Mouse (Mus musculus): ENCODE results near the gene Sys1.

The Sys1 gene

DNA sequence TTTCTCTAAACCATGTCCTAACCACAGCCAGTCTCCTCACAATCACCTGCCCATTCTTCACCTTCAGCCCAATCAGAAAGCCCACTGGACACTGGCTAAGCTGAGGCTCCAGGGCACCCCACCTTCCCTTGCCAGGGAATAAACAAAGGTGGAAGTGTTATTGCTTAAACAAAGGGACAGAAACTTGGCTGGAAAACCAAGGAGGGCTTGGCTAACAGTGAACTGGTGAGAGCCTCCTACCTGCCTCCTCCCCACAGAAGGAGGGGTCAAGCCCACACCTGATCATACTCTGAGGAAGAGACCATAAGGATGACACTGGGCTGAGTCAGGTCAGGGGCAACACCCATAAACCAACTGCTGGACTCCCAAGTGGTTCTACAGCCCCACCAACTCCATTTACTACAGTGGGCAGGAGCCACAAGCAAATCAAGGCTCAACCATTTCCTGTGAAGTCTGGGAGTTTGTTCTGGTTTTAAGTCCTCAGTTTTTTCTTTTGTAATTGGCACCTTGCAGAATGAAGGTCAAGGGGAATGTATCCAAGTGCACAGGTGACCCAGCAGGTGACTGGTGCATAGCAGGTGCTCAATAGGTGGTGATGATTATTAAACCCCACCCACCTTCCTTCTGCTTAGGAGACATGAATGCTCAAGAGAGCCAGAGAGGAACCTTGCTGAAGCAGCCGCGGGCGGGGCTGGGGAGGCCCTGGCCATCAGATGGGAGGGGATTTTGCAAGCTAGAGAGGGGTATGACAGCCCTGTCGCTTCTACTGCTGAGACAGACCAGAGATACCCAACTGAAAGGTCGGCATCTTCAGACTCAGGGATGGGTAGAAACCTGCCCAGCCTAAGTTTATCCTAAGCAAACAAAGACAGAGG lies 21.3 kb upstream of the Sys1 start:
- DNase-seq, result no peak

DNA sequence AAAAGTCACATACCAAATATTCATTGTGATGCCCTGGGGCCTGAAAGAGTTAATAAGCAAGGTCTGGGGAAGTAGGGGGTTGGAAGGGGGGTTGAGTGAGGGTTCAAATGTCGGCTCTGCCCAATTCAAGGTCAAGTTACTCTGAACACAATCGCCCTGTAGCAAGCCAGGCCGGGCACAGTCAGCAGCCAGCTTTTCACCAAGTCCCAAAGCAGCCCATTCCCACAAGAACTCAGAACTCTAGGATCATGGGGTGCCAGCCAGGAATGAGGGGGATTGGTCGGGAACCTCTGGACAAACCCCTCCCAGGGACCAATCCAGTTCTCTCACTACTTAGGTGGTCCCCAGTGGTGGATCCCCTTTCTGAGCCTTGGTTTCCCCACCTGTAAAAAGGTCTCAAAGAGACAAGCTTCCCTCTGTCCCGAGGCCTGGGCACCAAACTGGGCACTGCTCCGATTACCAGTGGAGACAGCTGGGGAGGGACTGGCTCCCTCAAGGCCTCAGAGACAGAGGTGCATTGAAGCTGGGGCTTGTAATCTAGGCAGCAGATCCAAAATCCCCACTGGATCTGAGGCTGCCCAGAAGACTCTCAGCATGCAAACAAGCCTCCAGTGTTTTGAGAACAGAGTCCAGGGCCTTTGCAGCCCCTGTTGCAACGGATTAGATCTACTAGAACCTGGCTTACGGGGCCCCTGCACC lies 20.4 kb upstream of the Sys1 start:
- DNase-seq, result no peak

DNA sequence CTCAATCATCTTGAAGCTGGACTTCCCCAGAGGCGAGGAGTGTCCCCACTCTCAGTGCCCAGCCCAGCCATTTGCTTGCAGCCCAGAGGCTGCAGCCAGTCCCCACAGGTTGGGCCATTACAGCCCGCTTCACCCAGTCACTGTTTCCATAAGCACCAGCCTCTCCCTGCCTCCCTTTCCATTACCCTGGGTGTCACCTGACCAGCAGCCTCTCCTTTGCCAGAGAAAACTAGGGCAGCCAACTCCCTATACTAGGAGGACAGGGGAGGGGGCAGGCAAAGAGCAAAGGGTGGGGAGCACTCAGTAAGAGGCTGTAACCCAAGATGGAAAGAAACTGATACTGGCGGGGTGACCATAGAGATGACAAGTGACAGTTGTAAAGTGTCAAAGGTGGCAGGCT lies 19.8 kb upstream of the Sys1 start:
- DNase-seq, result peak in 1 of 2 experiments; percentile 49

DNA sequence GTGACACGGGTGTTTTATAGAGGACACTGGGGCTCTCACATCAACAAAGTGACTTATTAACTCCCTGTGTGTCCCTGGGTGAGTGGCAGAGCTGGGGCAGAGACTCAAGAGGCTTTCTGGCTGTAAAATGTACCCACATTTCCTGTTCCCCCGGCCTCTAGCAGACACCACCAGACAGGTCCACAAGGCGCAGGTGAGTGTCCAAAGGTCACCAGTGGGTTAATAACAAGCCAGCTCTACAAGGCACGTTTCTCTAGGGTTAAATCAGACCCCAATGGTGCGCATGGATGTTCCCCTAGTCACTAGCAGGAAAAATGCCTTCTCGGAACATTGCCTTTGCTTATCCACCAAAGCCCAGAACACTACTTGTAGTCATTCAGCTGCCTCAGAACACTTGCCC lies 19.1 kb upstream of the Sys1 start:
- DNase-seq, result no peak

DNA sequence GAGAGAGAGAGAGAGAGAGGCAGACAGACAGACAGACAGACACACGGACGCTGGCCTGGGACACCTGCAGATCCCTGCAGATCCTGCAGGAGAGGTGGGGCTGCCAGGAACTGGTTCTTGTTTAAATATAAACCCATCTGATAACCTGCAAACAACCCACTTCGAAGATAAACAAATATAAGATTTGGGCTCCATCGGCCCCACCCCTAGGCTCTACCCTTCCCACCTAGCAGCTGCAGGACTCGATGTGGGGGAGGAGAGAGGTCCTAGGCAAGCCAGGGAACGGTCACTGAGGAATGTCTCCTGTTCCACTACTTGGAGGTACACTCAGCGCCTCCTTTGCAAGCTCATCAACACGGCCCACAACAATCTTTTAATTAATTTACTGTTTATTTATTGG lies 18.5 kb upstream of the Sys1 start:
- peak in 1 of 2 experiments; percentile 39 for DNase-seq

DNA sequence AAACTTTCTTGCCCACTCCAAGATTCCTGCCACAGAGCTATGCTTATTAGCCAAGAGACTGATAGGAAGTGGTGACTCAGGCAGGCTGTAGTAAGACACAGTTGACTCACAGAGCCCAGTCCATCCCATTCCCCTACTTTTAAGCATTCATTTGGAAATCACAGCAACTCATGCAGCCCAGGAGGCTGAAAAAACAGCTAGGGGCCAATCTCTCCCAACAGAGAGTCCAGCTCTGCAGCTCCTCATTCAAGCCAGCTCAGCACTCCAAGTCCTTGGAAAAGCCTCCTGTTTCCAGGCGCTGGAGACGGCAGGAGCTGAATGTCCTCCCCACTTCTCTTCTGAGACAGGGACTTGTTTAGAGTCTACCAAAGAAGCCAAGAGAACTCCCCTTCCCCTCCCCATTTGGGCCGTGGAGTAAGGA lies 17.8 kb upstream of the Sys1 start:
- no peak for DNase-seq

DNA sequence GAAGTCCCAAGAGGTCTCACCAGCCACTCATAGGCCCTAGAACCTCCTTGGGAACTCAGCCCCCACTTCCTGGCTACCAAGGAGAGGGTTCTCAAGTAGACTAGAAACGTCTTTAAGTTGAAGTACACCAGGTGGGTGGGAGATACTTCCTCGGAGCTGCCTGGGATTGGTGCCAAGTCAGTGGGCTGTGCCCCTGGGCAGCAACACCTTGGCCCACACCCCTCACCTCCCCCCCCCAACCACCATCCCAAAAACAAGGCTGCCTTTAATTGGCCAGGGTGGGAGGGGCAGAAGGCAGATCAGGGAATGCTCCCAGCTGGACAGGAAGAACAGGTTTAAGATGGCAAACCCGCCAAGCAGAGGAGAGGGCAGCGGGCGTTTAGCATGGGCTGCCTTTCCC lies 16.4 kb upstream of the Sys1 start:
- peak; percentile 73 to 88 for DNase-seq

DNA sequence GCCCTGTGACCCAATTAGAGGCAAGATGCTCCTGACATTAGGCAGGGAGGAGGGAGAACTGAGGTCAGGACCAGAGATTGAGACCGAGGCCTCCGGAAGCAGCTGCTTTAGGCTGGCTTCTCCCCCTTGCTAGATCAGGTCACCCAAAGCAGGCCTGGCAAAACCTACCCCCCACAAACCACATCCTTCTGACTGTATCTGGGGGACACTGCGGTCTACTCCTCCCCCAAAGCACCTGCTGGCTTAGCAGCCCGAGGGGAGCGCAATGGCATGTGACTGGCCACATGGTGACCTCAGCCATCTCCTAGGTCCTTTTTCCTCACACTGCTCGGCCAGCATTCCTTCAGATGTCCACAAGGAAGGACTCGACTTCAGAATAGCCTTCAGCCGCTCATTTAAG lies 15.6 kb upstream of the Sys1 start:
- no peak for DNase-seq

DNA sequence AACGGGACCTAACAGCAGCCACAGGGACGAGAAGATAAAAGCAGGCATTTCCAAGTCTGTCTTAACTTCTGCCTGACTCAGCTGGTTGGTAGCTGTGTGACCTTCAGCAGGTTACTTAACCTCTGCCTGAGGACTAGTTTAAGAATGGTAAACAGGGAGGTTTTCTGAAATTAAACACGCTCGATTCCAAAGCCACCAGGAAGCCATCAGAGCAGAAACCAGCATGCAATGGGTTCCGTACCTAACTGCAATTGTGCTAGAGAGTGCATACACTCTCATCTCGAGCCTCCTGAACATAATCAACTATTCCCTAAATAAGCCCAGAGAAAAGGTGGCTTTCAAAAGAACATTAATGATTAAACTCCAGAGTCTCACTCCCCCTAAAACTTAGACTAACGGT lies 15.0 kb upstream of the Sys1 start:
- DNase-seq, result no peak

DNA sequence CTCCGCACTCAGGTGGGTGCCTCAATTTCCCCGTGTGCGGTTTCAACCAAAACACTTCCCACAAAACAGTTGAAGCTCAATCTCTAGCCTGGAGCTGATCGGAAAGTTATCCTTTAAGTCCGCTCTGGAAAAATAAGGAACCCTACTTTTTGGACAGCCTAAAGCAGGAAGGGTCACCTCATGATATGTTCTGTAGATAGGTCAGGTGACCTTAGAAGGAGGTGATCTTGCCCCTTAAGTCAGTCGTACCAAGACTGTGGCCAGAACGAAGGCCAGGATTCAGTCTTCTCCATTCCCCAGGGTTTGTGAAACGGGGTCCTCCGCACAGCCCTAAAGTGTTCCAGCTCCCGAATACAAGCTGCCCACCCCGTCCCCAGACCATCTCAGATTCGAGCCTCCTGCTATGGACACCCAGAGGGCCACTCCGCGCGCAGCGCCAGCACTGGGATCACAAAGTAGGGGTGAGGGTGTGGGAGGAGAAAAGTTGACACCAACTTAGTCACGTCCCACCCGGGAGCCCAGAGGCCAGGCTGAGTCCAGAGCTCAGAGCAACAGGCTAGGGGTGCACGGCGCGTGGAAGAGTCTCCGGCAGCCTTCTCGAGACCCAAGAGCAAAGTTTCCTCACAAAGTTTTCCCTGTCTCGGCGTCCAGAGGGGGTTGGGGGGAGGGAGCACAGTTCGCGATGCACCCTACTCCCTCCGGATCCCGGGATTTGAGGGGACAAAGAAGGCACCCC lies 14.3 kb upstream of the Sys1 start:
- peak in 1 of 2 experiments; percentile 64 for DNase-seq

DNA sequence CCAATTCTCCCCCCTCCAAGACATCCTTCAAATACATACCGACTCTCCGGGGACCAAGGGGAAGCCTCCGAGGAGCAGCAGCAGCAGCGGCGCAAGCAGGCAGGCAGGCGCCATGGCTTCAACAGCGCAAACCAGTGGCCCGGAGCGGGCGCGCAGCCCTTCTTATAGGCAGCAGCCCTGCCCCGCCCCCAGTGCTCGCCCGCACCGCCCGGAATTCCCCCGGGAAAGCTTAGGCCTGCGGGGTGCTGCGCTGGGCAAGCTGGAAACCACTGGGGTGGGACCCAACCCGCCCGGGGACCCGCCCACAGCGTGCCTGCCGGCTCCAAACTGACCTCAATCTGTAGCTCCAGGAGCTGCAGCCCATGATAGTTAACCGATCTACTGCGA lies 13.7 kb upstream of the Sys1 start:
- peak; percentile 94 to 96 for DNase-seq

DNA sequence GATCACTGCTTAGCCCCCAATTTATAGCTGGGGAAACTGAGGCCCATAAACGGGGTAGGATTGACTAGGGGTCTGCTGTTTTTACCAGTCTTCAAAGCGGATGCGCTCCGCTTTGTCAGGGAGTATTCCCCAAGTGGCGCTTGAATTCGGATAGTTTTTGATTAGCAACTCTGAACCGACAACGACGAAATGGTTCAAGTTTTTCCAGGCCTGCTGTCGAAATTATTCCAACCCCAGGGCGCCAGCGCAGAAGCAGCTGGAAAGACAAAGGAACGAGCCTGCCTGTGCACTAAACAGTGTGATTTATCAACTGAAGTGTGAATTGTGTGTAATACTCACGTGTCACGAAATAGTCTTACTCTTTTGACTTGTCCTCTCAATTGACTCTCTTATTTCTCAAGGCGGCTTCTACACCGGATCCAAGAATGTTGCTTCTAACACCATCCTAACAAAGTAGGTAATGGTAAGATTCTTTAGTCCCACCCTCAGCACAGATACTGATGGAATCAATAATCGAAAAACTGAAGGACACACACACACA lies 13.2 kb upstream of the Sys1 start, which contains the start of gene Sdc4:
Sdc4 (minus strand) TSS at position 428 of the 541 bp plus-strand sequence.
- DNase-seq, result no peak

DNA sequence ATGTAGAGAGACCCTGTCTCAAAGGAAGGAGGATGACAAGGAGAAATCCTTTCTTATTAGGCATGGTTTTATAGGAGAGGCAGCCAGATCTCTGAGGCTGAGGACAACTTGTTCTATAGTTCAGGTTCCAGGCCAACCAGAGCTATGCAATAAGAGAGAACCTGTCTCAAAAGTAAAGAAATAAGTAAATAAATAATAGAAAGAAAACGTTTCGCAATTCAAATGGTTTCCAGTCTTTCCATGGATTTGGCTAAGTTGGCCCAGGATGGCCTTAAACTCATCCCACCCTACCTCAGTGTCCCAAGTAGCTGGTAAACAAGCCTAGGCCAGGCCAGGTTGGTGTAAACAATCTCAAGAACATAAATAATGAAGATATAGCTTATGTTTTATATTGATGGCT lies 12.1 kb upstream of the Sys1 start:
- DNase-seq, result no peak

DNA sequence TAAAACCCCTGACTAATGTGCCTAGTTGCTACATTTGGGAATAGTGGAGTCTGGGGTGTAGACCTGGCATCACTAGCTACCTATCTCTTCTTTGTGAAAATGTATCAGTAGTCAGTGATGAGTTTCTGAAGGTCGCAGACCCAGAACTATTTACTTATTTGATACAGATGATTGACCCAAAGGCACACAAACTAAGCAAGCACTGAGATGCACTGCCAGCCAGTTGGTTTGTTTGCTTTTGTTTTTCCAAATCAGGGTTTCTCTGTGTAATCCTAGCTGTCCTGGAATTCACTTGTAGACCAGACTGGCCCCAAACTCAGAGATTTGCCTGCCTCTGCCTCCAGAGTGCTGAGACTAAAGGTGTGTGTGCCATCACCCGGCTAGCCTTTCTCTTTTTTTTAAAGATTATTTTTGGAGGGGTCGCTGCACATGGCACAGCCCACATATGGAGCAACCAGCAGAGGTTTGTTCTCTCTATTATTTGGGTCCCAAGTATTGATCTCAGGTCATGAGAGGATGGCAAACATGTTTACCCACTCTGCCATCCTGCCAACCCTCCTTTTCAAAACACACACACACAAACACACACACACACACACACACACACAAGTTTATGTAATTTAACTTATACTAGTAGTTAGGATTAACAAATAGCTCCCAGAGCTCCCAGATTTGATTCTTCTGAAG lies 11.2 kb upstream of the Sys1 start:
- DNase-seq, result no peak

DNA sequence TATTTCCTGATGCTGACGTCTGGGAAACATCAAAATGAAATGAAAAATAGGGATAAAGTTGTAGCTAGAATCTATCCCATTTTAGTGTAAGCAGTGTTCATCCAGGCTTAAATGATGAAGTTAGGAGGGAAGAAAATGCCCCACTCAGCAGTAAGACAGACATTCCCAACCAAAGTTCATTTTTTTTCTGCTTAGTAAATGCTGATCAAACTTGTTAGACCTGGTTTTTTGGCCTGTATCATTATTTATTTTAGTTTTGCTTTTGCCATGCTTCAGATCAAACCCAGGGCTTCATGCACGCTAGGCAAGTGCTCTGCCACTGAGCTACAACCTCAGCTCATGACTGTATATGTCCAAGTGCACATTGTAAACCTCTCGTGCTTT lies 10.7 kb upstream of the Sys1 start:
- no peak for DNase-seq

DNA sequence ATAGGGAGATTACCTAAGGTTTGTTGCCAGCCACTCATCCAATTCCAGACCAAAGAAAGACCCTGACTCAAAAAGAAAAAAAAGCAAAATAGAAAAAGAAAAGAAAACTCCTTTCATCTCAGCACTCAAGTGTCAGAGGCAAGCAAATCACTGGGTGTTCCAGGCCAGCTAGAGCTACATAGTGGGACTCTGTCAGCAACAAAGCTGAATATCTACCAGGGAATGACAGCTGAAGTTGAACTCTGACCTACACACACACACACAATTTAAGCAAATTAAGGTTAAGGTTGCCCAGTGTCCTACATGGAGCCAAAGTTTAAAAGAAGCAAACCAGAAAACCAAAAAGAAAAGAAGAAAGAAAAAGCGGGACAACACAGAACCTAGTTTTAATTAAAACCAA lies 8.6 kb upstream of the Sys1 start:
- no peak for DNase-seq

DNA sequence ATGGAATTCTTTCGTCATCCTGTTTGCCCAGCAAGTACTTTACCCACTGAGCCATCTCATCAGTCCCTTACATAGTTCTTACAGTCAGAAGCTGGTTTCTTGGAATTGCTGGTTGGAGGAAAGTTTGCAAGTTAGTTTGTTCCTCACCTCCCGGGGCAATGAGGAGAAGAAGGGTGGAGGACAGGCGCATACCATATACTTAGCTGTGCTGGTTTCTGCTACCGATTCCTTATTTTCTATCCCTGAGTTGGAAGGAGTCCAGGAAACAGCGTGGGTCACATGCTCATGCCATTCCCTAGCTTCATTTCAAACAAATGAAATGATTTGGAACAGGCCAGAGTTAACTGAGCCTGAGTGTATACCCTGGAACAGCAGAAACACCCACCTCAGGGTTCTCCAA lies 7.8 kb upstream of the Sys1 start:
- DNase-seq, result no peak

DNA sequence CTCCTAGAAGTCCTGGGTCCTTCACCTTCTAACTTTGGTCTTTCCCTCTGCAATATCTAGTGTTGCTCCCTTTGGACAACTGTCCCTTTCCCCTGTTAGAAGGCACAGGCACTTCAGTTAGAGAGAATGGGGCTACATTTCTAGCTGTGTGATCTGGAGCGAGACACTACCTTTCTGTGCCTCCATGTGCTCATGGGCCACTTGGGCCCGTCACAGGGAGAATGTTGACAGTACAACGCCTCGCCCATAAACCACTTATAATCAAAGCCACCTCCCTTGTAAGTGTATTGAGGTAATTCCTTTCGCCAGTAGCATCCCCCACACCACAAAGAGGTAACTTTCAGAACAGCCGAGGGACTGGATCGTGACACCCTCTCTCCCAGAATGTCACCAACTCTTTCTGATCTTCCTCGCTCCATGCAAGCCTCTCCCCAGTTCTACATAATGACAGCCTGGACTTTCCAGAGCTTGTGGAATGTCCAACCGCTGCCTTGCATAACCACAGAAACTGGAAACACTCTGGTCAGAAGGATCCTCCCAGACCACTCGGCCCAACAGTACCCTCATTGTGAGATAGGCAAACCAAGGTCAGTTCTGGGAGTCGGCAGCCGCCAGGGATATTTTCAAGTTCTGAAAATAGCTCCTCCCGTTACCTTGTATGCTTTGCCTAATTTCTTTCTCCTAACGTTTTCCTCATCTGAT lies 7.3 kb upstream of the Sys1 start:
- DNase-seq, result no peak

DNA sequence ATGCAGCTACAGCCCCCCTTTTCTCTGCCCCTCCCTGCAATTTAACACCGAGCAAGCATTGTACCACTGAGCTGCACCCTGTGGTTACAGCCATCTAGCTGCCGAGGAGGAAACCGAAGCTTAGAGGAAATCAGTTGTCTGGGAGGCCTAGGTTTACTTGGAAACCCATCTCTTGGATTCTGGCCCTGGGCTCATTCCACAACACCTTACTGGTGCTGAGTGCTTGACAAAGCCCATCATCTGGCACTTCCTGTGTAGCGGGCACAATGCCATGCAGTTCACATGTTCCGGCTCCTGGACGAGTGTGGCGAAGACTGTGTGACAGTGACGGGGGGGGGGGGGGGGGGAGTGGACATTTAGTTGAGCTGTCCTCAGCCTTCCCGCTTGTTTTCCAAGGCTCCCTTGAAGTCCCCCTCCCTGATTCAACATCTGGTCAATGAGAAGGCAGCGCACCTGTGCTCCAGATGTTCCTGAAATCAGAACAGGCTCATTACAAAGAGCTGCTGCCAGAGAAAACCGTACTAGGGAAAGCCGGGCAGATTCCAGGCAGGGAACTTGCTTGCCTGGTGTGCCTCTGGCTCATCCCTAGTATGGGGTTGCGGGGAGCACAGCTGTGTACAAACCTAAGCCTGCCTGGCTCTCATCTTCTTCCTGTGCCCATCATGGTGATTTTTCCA lies 4.6 kb upstream of the Sys1 start:
- peak; percentile 62 to 79 for DNase-seq

DNA sequence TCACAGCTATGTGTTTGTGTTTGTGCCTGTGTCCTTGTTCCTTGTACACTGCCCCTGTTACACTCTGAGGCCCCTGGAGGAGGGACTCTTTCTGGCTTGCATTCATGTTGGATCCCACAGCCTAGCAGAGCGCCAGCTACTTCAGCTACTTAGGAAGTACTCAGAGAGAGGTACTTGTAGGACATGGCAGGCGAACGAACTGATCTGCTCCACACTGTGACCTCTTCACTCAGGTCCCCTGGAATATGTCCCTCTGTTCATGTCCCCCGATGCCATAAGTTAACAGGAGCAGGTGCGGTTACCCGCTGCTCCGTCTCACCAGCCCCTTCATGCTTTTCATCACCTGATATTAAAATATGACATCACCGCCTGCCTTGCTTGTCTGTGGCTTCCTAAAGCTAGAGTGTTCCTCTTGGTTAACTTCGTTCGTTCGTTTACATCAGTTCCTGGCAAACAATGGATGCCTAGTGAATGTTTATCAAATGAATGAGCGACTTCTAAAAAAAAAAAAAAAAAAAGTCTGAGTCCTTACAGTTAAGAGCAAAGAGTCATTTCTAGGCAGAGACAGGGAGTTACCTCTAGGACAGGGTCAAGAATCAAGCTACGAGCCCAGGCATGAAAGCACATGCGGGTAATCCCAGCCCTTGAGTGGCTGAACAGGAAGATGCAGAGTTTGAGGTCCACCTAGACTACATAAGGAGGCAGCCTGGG lies 3.6 kb upstream of the Sys1 start:
- no peak for DNase-seq
